Mouse (Mus musculus) layer of hippocampus, adult 2 months (tissue): Measurements from ENCODE around the gene Timeless. TPM values are rescaled to one million over a fixed set of nuclear protein-coding genes. Genes with fewer than 3 reads are reported as not detected.

Experiments
- DNase-seq, 2 experiments: peaks; one replicate each; pipeline ENCODE4 v3.0.0; 2022; ENCODE audit warnings: low spot score in 2 of 2
- H3K27ac ChIP-seq: fragments of 200-600 bp; 2 replicates; pipeline ENCODE4 v1.8.1; 2022
- H3K4me3 ChIP-seq: fragments of 200-600 bp; 2 replicates; pipeline ENCODE4 v1.8.1; 2022; ENCODE audit warnings: mild to moderate bottlenecking
- CTCF ChIP-seq: fragments of 200-600 bp; conservative IDR thresholded peaks from 2 replicates; pipeline ENCODE4 v1.8.1; 2022; ENCODE audit warnings: antibody characterized with exemption, mild to moderate bottlenecking, moderate library complexity
- total RNA-seq, 2 experiments: library from RNA; stranded (reverse); gene quantifications; 2 replicates each; pipeline ENCODE4 v1.2.3; 2021

Gene Timeless
- total RNA-seq, 2 experiments from 2014 or later, result 5.4 to 6.4 TPM

DNA sequence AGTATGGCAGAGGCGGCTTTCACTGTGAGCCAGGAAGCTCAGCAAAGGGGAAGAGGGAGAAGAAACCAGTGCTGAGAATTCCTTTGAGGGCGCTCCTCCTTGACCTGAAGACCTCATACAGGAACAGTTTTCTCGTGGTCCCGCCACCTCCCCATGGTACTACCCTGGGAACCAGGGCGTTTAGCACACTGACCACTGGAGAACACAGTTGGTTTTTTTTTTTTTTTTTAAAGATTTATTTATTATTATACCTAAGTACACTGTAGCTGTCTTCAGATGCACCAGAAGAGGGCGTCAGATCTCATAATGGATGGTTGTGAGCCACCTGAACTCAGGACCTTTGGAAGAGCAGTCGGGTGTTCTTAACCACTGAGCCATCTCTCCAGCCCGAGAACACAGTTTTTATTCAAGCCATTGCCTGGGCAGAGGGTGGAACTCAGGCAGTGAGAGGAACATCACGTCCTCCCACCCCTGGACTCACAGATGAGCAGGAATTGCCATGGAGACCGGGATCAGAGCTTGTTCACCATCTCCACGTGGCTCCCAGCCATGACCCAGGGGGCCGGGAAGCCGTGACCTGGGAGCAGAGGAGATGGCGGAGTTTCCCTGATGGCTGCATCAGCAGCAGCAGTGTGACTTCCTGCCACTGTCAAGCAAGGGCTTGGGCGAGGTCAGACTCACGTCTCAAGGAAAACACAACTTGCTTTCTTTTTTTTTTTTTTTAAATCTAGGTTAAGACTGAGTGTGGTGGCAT, 10.2 kb upstream of the Timeless start:
- no peak overlapping the region for H3K27ac ChIP-seq
- no peak for DNase-seq
- TF ChIP-seq CTCF, result no peak; the same call in 1 of the 2 replicates
- no peak overlapping the region for H3K4me3 ChIP-seq

DNA sequence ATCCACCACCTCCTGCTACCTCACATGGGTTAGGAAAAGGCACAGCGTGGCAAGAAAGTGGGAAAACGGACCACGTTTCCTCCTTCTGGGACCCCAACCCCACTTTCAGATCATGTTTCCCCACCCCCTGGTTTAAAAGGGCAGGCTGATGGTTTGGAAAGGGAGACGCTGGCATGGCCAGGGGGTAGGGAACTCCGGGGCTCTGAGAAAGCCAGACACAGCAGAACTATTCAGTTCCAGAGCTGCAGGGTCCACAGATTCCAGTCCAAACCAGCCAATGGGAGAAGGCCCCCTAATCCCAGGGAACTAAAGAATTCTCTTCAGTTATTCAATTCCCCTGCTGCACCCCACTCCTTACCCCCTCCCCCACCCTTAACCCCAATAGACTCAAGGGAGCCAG, 6.8 kb upstream of the Timeless start:
- no peak overlapping the region for H3K27ac ChIP-seq

DNA sequence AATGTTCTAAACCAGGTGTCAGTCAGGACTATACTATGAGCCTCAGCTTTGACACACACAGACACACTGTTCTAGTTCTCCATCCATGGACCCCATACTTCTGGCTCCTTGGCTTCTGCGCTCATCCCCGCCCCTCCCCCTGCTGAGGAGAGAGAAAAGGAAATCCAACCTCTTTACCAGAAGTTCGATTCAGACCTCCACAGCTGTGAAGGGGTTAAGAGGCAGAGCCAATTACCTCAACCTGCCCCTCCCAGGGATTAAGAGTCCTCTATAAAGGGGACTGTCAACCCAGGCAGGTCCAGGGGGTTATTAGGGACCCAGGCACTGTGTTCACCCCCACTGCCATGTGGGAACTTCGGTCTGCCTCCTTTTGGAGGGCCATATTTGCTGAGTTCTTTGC, 6.3 kb upstream of the Timeless start, which contains the start of gene Mip:
TSS of gene Mip (plus strand) at position 301 of the 400 bp plus-strand sequence.
- Histone ChIP-seq H3K27ac (no peak within 1 kb of the TSS), H3K4me3 (no peak within 1 kb of the TSS)
- TF ChIP-seq CTCF, result no peak
- DNase-seq, result no peak

More for the DNA sequence above, 6.8 kb upstream of the Timeless start:
- DNase-seq, result no peak
- TF ChIP-seq CTCF, result no peak
- H3K4me3 ChIP-seq, result no peak overlapping the region

DNA sequence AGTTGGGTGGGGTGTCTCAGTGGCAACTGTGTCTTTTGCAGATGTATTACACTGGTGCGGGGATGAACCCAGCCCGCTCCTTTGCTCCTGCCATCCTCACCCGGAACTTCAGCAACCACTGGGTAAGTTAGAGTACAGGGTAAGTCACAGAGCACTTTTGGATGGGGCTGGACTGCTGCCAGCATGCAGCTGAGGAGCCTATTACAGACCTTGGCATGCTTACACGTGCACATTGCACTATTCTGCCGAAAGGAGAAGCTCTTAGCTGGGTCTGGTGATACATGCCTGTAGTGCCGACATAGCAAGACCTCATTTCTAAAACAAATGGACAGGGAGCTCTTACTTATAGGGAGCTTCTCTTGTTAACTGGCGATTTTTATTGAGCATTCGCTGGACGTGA, 4.3 kb upstream of the Timeless start:
- no peak for TF ChIP-seq CTCF
- H3K4me3 ChIP-seq, result no peak overlapping the region
- DNase-seq, result no peak
- no peak overlapping the region for H3K27ac ChIP-seq

DNA sequence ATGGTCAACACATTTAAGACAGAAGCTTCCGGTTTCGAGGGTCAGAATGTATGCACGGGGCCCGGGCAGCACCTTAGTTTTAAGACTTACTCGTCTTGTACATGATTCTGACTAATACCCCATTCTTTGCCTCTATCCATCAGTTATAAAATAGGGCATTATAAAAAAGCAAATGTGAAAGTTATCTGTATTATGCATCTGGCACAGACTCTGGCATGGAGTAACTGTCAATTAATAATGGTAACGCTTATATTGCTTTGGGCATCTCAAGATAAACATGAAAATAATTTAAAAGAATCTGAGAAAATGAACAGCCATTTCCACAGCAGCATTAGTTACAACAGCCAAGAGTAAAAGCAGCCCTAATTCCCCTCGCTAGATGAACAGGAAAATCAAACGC, 3.9 kb upstream of the Timeless start:
- no peak overlapping the region for H3K4me3 ChIP-seq
- no peak for DNase-seq

DNA sequence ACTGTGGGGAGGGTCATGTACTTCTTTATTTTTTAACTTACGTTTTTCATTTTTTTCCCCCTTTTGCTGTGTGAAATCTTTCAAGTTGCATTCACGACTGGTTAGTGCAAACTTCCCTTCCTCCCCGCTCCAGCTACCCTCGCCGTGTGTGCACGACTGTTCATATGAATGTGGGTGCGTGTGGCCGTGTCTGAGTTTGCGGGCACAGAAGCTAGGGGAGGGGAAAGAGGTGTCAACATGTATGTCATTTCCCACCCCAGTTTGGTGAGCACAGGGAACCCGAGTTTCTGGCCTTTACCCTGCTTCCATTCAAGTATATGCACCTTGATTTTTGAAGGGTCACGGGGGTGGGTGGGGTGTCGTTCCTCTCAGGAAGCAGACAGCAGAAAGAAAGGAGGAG, 1.3 kb upstream of the Timeless start:
- no peak overlapping the region for H3K4me3 ChIP-seq
- no peak for TF ChIP-seq CTCF
- no peak overlapping the region for H3K27ac ChIP-seq
- no peak for DNase-seq

More for the DNA sequence above, 3.9 kb upstream of the Timeless start:
- no peak for TF ChIP-seq CTCF
- H3K27ac ChIP-seq, result no peak overlapping the region

DNA sequence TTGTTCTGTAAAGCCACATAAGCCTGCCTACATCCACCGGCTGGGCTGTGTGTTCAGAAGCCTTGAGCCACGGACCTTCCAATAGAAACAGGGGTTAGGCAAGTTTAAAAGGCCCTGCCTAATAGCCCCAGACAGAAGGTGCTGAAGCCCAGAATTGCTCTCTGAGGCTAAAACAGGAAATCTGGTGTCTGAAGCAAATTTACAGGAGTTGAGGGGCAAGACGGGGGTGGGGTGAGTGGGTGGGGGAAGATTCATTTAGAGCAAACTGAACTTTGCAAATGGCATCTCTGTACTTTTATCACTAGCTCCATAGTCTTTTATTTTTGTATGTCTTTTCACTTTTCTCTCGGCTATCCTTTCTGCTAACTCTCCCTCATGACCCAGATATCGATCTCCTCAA, 719 bp upstream of the Timeless start:
- Histone ChIP-seq H3K4me3 (peak overlapping the region; percentile 85), H3K27ac (peak overlapping the region; percentile 92)
- TF ChIP-seq CTCF, result no peak
- no peak for DNase-seq

DNA sequence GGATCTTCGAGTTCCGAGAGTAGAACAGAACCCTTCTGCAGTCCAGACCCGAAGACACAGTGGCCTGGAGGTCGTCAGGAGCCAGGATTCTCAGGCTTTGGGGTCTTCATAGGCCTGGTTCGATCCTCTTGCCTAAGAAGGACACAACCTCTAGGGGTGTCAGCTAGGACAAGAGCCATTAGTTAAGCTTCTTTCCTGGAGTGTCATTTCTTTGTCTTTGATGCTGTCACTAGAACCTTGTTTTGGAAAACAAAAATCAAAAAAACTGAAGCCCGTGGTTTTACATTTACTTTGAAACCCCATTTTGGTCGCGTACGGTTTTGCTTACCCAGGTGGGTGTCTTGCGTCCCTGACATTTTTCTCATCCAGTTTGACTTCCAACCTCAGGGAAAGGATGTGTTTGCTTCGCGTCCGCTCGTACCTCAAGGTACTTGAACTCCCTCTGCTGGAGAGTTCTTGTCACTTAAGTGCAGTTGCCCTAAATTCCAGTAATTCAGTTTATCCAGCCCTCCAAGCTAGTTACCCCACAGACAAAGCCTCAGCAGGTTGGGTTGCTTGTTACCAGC, 638 bp downstream of the Timeless start:
- Histone ChIP-seq H3K27ac (peak overlapping the region; percentile 92), H3K4me3 (peak overlapping the region; percentile 85)
- TF ChIP-seq CTCF, result peak; percentile 89
- peak; percentile 65 to 66 for DNase-seq

DNA sequence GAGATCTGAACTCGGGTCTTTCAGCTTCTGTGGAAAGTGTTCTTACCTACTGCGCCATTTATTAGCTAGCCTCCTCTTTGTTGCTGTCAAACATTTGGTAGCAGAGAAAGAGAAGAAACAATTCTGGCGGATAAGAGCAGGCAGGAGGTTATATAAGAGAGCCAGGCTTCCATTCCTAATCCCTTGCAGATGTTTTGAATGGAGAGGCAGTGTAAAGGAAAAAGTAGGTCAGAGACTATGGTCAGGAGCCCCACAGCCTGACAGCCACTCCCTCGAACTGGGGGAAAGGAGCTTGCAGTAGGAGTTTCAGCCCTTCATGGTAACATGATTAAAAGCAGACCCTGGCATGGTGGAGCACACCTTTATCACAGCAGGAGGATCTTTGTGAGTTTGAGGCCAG, 4.5 kb downstream of the Timeless start:
- no peak for DNase-seq
- H3K4me3 ChIP-seq, result no peak overlapping the region
- no peak for TF ChIP-seq CTCF
- H3K27ac ChIP-seq, result no peak overlapping the region

DNA sequence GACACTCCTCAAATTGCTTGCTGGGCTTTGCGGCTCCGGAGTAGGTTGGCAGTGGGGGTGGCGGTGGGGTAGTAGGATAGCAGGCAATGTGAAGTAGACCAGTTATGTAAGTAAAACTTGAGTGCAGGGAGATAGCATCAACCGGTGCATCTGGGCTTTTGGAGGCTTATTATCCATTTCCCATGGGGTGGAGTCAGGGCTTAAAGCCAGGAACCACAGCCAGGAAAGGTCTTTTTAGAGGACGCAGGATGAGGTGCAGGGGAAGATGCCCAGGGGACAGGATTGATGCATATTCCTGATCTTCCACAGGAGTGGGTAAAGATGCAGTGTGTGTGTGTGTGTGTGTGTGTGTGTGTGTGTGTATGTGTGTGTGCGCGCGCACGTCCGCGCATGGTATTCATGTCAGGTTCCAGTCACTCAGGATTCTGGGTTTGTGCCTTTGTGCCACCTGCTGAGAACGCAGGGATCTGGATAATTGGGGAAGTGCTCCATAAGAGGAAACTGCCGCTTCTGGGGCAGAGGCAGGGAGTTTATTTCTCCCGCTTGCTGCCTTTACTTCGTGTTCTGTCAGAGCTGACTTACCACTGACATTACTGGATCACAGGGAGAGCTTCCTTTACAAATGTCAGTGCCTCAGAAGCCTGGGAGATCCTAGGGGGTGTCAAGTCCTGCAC, 6.1 kb downstream of the Timeless start:
- peak in 1 of 2 experiments; percentile 3 for DNase-seq
- H3K27ac ChIP-seq, result no peak overlapping the region
- no peak for TF ChIP-seq CTCF
- H3K4me3 ChIP-seq, result no peak overlapping the region

DNA sequence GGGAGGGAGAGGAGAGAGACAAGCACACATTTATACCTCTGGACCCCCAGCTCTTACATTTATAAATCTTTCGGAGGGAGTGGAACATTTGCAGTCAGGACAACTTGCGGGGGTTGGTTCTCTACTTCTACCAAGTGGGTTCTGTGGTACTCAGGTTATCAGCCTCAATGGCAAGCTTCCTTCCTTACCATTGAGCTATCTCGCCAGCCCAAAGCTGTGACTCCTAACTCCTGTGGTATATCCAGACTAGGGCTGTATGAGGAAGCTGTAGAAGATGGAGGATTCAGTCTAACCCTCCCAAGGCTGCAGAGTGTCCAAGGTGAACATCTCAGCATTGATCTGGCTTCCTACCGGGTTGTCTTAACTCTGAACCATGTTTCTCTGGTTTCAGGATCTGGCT, 7.3 kb downstream of the Timeless start:
- no peak for TF ChIP-seq CTCF
- Histone ChIP-seq H3K4me3 (no peak overlapping the region), H3K27ac (no peak overlapping the region)
- no peak for DNase-seq

DNA sequence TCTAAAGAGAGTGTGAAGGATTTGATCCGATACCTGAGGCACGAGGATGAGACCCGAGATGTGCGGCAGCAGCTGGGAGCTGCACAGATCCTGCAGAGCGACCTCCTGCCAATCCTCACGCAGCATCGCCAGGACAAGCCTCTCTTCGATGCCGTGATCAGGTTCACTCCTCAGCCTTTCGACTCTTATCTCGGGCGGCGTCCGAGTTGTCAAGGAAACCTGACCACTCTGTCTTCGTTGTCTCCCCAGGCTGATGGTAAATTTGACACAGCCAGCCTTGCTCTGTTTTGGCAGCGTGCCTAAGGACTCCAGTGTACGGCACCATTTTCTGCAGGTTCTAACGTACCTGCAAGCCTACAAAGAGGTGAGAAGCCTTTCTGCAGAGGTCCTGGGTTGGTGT, 8.3 kb downstream of the Timeless start:
- no peak for DNase-seq
- TF ChIP-seq CTCF, result no peak
- Histone ChIP-seq H3K4me3 (no peak overlapping the region), H3K27ac (no peak overlapping the region)

DNA sequence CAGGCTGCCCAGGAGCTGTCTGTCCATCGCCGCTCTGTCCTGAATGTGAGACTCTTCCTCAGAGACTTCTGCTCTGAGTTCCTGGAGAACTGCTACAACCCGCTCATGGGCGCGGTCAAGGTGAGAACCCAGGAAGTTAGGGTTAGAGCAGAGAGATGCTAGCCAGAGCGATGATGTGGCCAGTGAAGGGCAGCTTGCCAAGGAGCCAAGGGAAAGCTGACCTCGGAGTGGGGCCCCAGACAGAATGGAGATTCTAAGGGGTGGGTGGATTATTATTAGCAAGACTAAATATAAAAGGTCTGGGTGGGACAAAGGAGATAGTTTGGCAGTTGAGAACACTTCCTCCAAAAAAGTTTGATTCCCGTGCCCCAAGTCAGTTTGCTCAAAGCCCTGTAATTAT, 11.4 kb downstream of the Timeless start:
- H3K27ac ChIP-seq, result no peak overlapping the region
- no peak for DNase-seq
- TF ChIP-seq CTCF, result no peak
- no peak overlapping the region for H3K4me3 ChIP-seq
